Mouse (Mus musculus): ENCODE data around the gene Cdc45. TPM values are rescaled to one million over a fixed set of nuclear protein-coding genes. Genes with fewer than 3 reads are reported as not detected.

Gene Cdc45
- polyA plus RNA-seq, 1 experiment from 2014 or later, result 18.7 TPM

- 89% methylated on average over 5 of the region's 5 CpGs for WGBS (ENCODE audit: insufficient replicate concordance)
- no peaks in the 10 kb centered on the region for H3K9me3 ChIP-seq (ENCODE audit: low read length)
- H3K36me3 ChIP-seq (replicated peaks; ENCODE audit: insufficient read depth, low read length), result peaks cover 71% of the 10 kb centered on the region
- no peak overlapping the region for H3K4me2 ChIP-seq (ENCODE audit: low read depth, low read length)
- no peaks in the 10 kb centered on the region for H3K27me3 ChIP-seq (ENCODE audit: insufficient read depth, low read length)
- H3K4me1 ChIP-seq (ENCODE audit: insufficient read depth), result no peaks in the 10 kb centered on the region
- ATAC-seq, result no peak
- DNase-seq, result no peak
- H3K9ac ChIP-seq (replicated peaks), result no peak overlapping the region
- no peak for TF ChIP-seq EP300 (IDR thresholded peaks at IDR 0.05; ENCODE audit: low read depth)
- no peak for TF ChIP-seq CTCF (IDR thresholded peaks at IDR 0.05; ENCODE audit: low read depth)
- no peak overlapping the region for H3K27ac ChIP-seq (ENCODE audit: low read depth)
- H3K4me3 ChIP-seq (ENCODE audit: low read depth, low read length), result no peak overlapping the region
Measured at GRCm38 (mm10) chr16:18798151-18798550, 13.6 kb downstream of the Cdc45 start.

GRCm38 (mm10) chr16:18796645-18797044 lies 15.1 kb downstream of the Cdc45 start:
- Histone ChIP-seq H3K27ac (ENCODE audit: low read depth) (no peak overlapping the region), H3K36me3 (replicated peaks; ENCODE audit: insufficient read depth, low read length) (peaks cover 70% of the 10 kb centered on the region), H3K9ac (replicated peaks) (no peak overlapping the region), H3K4me2 (ENCODE audit: low read depth, low read length) (no peak overlapping the region), H3K4me1 (ENCODE audit: insufficient read depth) (no peaks in the 10 kb centered on the region), H3K4me3 (ENCODE audit: low read depth, low read length) (no peak overlapping the region), H3K9me3 (ENCODE audit: low read length) (no peaks in the 10 kb centered on the region), H3K27me3 (ENCODE audit: insufficient read depth, low read length) (no peaks in the 10 kb centered on the region)
- TF ChIP-seq CTCF (IDR thresholded peaks at IDR 0.05; ENCODE audit: low read depth), result no peak
- TF ChIP-seq EP300 (IDR thresholded peaks at IDR 0.05; ENCODE audit: low read depth), result no peak
- 93% methylated on average over 7 of the region's 7 CpGs for WGBS (ENCODE audit: insufficient replicate concordance)
- DNase-seq, result no peak
- ATAC-seq, result no peak

GRCm38 (mm10) chr16:18795223-18795899 lies 16.4 kb downstream of the Cdc45 start:
- Histone ChIP-seq H3K9ac (replicated peaks) (no peak overlapping the region), H3K27me3 (ENCODE audit: insufficient read depth, low read length) (no peaks in the 10 kb centered on the region), H3K27ac (ENCODE audit: low read depth) (no peak overlapping the region), H3K4me1 (ENCODE audit: insufficient read depth) (no peaks in the 10 kb centered on the region), H3K36me3 (replicated peaks; ENCODE audit: insufficient read depth, low read length) (peaks cover 69% of the 10 kb centered on the region), H3K9me3 (ENCODE audit: low read length) (no peaks in the 10 kb centered on the region), H3K4me3 (ENCODE audit: low read depth, low read length) (no peak overlapping the region), H3K4me2 (ENCODE audit: low read depth, low read length) (no peak overlapping the region)
- 91% methylated on average over 11 of the region's 11 CpGs for WGBS (ENCODE audit: insufficient replicate concordance)
- ATAC-seq, result no peak
- no peak for DNase-seq
- TF ChIP-seq CTCF (IDR thresholded peaks at IDR 0.05; ENCODE audit: low read depth) (no peak), EP300 (IDR thresholded peaks at IDR 0.05; ENCODE audit: low read depth) (no peak)

GRCm38 (mm10) chr16:18788627-18789406 lies 23.0 kb downstream of the Cdc45 start:
- Histone ChIP-seq H3K9me3 (ENCODE audit: low read length) (no peaks in the 10 kb centered on the region), H3K4me2 (ENCODE audit: low read depth, low read length) (no peak overlapping the region), H3K27me3 (ENCODE audit: insufficient read depth, low read length) (no peaks in the 10 kb centered on the region), H3K4me3 (ENCODE audit: low read depth, low read length) (no peak overlapping the region), H3K36me3 (replicated peaks; ENCODE audit: insufficient read depth, low read length) (peaks cover 70% of the 10 kb centered on the region), H3K27ac (ENCODE audit: low read depth) (no peak overlapping the region), H3K9ac (replicated peaks) (no peak overlapping the region), H3K4me1 (ENCODE audit: insufficient read depth) (no peaks in the 10 kb centered on the region)
- DNase-seq (no peak), ATAC-seq (no peak)
- WGBS (ENCODE audit: insufficient replicate concordance), result 61% methylated on average over 10 of the region's 10 CpGs
- TF ChIP-seq CTCF (IDR thresholded peaks at IDR 0.05; ENCODE audit: low read depth) (no peak), EP300 (IDR thresholded peaks at IDR 0.05; ENCODE audit: low read depth) (no peak)

- H3K4me3 ChIP-seq (ENCODE audit: low read depth, low read length), result no peak overlapping the region
- no peak overlapping the region for H3K9ac ChIP-seq (replicated peaks)
- H3K4me2 ChIP-seq (ENCODE audit: low read depth, low read length), result no peak overlapping the region
- TF ChIP-seq CTCF (IDR thresholded peaks at IDR 0.05; ENCODE audit: low read depth) (no peak), EP300 (IDR thresholded peaks at IDR 0.05; ENCODE audit: low read depth) (no peak)
- no peaks in the 10 kb centered on the region for H3K9me3 ChIP-seq (ENCODE audit: low read length)
- H3K4me1 ChIP-seq (ENCODE audit: insufficient read depth), result no peaks in the 10 kb centered on the region
- peaks cover 73% of the 10 kb centered on the region for H3K36me3 ChIP-seq (replicated peaks; ENCODE audit: insufficient read depth, low read length)
- H3K27me3 ChIP-seq (ENCODE audit: insufficient read depth, low read length), result no peaks in the 10 kb centered on the region
- no peak overlapping the region for H3K27ac ChIP-seq (ENCODE audit: low read depth)
- DNase-seq (no peak), ATAC-seq (no peak)
- WGBS (ENCODE audit: insufficient replicate concordance), result 92% methylated on average over 10 of the region's 10 CpGs
Measured at GRCm38 (mm10) chr16:18786652-18787051, 25.1 kb downstream of the Cdc45 start.

- Histone ChIP-seq H3K9me3 (ENCODE audit: low read length) (no peaks in the 10 kb centered on the region), H3K9ac (replicated peaks) (no peak overlapping the region), H3K4me3 (ENCODE audit: low read depth, low read length) (no peak overlapping the region), H3K36me3 (replicated peaks; ENCODE audit: insufficient read depth, low read length) (peaks cover 64% of the 10 kb centered on the region), H3K4me1 (ENCODE audit: insufficient read depth) (no peaks in the 10 kb centered on the region), H3K4me2 (ENCODE audit: low read depth, low read length) (no peak overlapping the region), H3K27ac (ENCODE audit: low read depth) (no peak overlapping the region), H3K27me3 (ENCODE audit: insufficient read depth, low read length) (no peaks in the 10 kb centered on the region)
- DNase-seq (no peak), ATAC-seq (peak; percentile 80)
- WGBS (ENCODE audit: insufficient replicate concordance), result 60% methylated on average over 1 of the region's 1 CpGs
- TF ChIP-seq CTCF (IDR thresholded peaks at IDR 0.05; ENCODE audit: low read depth) (no peak), EP300 (IDR thresholded peaks at IDR 0.05; ENCODE audit: low read depth) (peak; percentile 71; the same call in 1 of the 2 replicates)
Measured at GRCm38 (mm10) chr16:18785485-18785884, 26.3 kb downstream of the Cdc45 start.

Measured in liver, postnatal 0 days (tissue).